Mouse (Mus musculus) embryonic facial prominence, embryonic 10.5 days (tissue): ENCODE measurements around the gene Cpxcr1. TPM values are rescaled to one million over a fixed set of nuclear protein-coding genes. Genes with fewer than 3 reads are reported as not detected.

Source experiments
- DNase-seq: peaks from one replicate; pipeline ENCODE4 v3.0.0-alpha.2; 2017; ENCODE audit warnings: low spot score
- H3K27ac ChIP-seq: fragments of 300-500 bp; sonication (generic); replicated peaks from 2 replicates; pipeline ENCODE4 v1.5.1; 2016; ENCODE audit warnings: mild to moderate bottlenecking
- H3K27me3 ChIP-seq: fragments of 300-500 bp; sonication (generic); replicated peaks from 2 replicates; pipeline ENCODE4 v1.6.1; 2016; ENCODE audit warnings: low read depth, mild to moderate bottlenecking; ENCODE audit not compliant: poor library complexity, severe bottlenecking
- H3K36me3 ChIP-seq: fragments of 300-500 bp; sonication (generic); replicated peaks from 2 replicates; pipeline ENCODE4 v1.6.1; 2016; ENCODE audit warnings: mild to moderate bottlenecking, moderate library complexity
- H3K4me1 ChIP-seq: fragments of 300-500 bp; sonication (generic); 2 replicates; pipeline ENCODE4 v1.6.1; 2016
- H3K4me3 ChIP-seq: fragments of 300-500 bp; sonication (generic); 2 replicates; pipeline ENCODE4 v1.5.1; 2016; ENCODE audit warnings: mild to moderate bottlenecking, moderate library complexity
- H3K9me3 ChIP-seq: fragments of 300-500 bp; sonication (generic); 2 replicates; pipeline ENCODE4 v1.6.1; 2016; ENCODE audit warnings: mild to moderate bottlenecking
- polyA plus RNA-seq: library from polyadenylated mRNA; unstranded; fragments of >200 nt; fragmentation: Nextera tagmentation; extraction: Ambion mirVana; gene quantifications from 2 replicates; pipeline ENCODE4 v1.2.1, GENCODE M21; 2016

Gene Cpxcr1
- polyA plus RNA-seq: not detected in 2 replicates

- no peak within 1 kb of the TSS for H3K4me3 ChIP-seq
- H3K27me3 ChIP-seq: no peaks in the 10 kb centered on the region
- H3K27ac ChIP-seq: no peak within 1 kb of the TSS
- no peaks in the 10 kb centered on the region for H3K36me3 ChIP-seq
- H3K9me3 ChIP-seq: no peaks in the 10 kb centered on the region
- DNase-seq: no peak
- no peaks in the 10 kb centered on the region for H3K4me1 ChIP-seq
These were observed at the start of gene Cpxcr1 for GRCm38 (mm10) chrX:116448644-116449043. Cpxcr1 (plus strand) TSS chrX:116448944.

Other genes starting within 250 kb of the Cpxcr1 start
- not detected in 2 replicates for gene H2afb2, start 232.2 kb downstream of the Cpxcr1 start, polyA plus RNA-seq